In the genomic region with DNA sequence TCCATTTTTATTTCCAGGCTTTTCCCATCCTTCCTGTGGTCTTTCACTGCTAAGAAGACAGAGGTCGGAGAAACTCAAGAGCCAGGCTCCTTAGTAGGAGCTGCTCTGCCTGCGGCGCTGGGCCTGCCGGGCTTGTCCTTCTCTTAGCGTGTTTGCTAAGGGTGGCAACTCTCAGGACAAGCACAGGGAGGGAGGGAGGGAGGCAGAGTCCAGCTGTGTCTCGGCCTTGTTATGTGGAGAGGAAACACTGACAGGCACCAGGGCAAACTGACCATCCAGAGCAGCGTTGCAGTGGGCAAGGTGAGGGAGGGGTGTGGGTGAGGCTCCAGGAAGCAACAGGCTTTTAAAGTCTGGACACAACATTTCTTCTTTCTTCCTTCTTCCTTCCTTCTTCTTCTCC, we compare ENCODE assay signal across 24 mouse cellular contexts. TPM values are rescaled to one million over a fixed set of nuclear protein-coding genes. Genes with fewer than 3 reads are reported as not detected.
A peak's percentile ranks its signal among the peaks of the same experiment; 100 is the strongest.
DNase-seq lines count a peak whose midpoint lies in the region; ATAC-seq and TF ChIP-seq lines count a peak whose summit lies in the region.
"Had no signal": no experiment of that assay in that cellular context is flagged by ENCODE, and none has a peak within 500 bp of the region (broad histone marks: within the 10 kb centered on the region; RNA-seq: fewer than 3 reads in every experiment).

No protein-coding gene starts in this region.

- peaks cover 8% of the 10 kb centered on the region; the same call in 1 of the 2 replicates for H3K4me1 ChIP-seq in intestine, embryonic 16.5 days (ENCODE audit: control insufficient read depth, insufficient read depth, low read length)
- H3K4me1 ChIP-seq in intestine, embryonic 15.5 days (replicated peaks) = peaks cover 5% of the 10 kb centered on the region
- no peaks in the 10 kb centered on the region for H3K4me1 ChIP-seq in stomach, embryonic 15.5 days
- no peaks in the 10 kb centered on the region for H3K4me1 ChIP-seq in stomach, postnatal 0 days (replicated peaks; ENCODE audit: control insufficient read depth, insufficient read depth)
- H3K4me1 ChIP-seq: embryonic facial prominence, embryonic 10.5 days; embryonic facial prominence, embryonic 12.5 days; forebrain, embryonic 13.5 days had no signal

- H3K9me3 ChIP-seq in intestine, embryonic 16.5 days (ENCODE audit: control insufficient read depth, low read length) = no peaks in the 10 kb centered on the region
- no peaks in the 10 kb centered on the region for H3K9me3 ChIP-seq in intestine, embryonic 15.5 days
- no peaks in the 10 kb centered on the region for H3K9me3 ChIP-seq in stomach, embryonic 15.5 days
- no peaks in the 10 kb centered on the region for H3K9me3 ChIP-seq in stomach, postnatal 0 days (ENCODE audit: control insufficient read depth, low read length)
- H3K9me3 ChIP-seq: embryonic facial prominence, embryonic 10.5 days; embryonic facial prominence, embryonic 12.5 days; forebrain, embryonic 13.5 days had no signal

- peak; percentile 45; the same call in 1 of the 2 replicates for ATAC-seq in intestine, embryonic 16.5 days
- ATAC-seq in intestine, embryonic 15.5 days = no peak; the same call in 1 of the 2 replicates
- ATAC-seq in stomach, embryonic 15.5 days (ENCODE audit: insufficient read depth, low FRiP score, low read depth) = peak; percentile 69; the same call in 1 of the 2 replicates
- ATAC-seq in stomach, postnatal 0 days (ENCODE audit: low FRiP score, low TSS enrichment) = peak; percentile 88
- ATAC-seq in megakaryocyte progenitor cell, adult 5-6 weeks (replicated peaks; ENCODE audit: poor library complexity) = no peak
- ATAC-seq: activated CD4-positive, CD25-positive, alpha-beta regulatory T cell, adult 4 months; CD4-positive, CD25-positive, alpha-beta regulatory T cell, adult 4 months; forebrain, embryonic 13.5 days; Patski had no signal

- DNase-seq in large intestine, adult 2 months (ENCODE audit: low read depth, low spot score) = peak; percentile 55
- DNase-seq in stomach, postnatal 0 days (ENCODE audit: low spot score) = peak; percentile 83
- DNase-seq in frontal cortex, postnatal 36 days (ENCODE audit: low spot score in 2 of 2) = no peak
- no peak for DNase-seq in thymus, postnatal 0 days (ENCODE audit: low spot score)
- DNase-seq: adrenal gland, adult 8-10 months; adrenal gland, postnatal 14 days; adrenal gland, postnatal 36 days; B cell, adult 2 months; cerebellum, adult 11-12 months; cerebellum, adult 2 months; cerebellum, adult 9-10 months; cerebellum, postnatal 10 days; cerebellum, postnatal 25 days had no signal

- no peak overlapping the region for H3K4me2 ChIP-seq in intestine, embryonic 16.5 days (ENCODE audit: low read depth, low read length)
- no peak overlapping the region for H3K4me2 ChIP-seq in intestine, embryonic 15.5 days (replicated peaks)
- H3K4me2 ChIP-seq in stomach, embryonic 15.5 days = no peak overlapping the region
- no peak overlapping the region for H3K4me2 ChIP-seq in stomach, postnatal 0 days (replicated peaks; ENCODE audit: low read depth)
- H3K4me2 ChIP-seq: embryonic facial prominence, embryonic 12.5 days; forebrain, embryonic 13.5 days had no signal

- TF ChIP-seq CTCF in stomach, postnatal 0 days (IDR thresholded peaks at IDR 0.05; ENCODE audit: low read depth) = no peak

- no peak overlapping the region for H3K9ac ChIP-seq in intestine, embryonic 16.5 days (ENCODE audit: low read depth, low read length)
- no peak overlapping the region for H3K9ac ChIP-seq in intestine, embryonic 15.5 days
- no peak overlapping the region for H3K9ac ChIP-seq in stomach, embryonic 15.5 days
- H3K9ac ChIP-seq in stomach, postnatal 0 days (ENCODE audit: low read length) = no peak overlapping the region
- H3K9ac ChIP-seq: embryonic facial prominence, embryonic 12.5 days; forebrain, embryonic 13.5 days had no signal

- H3K27me3 ChIP-seq in intestine, embryonic 16.5 days (replicated peaks; ENCODE audit: control insufficient read depth, insufficient read depth, low read length) = no peaks in the 10 kb centered on the region
- H3K27me3 ChIP-seq in intestine, embryonic 15.5 days (replicated peaks) = no peaks in the 10 kb centered on the region
- H3K27me3 ChIP-seq in stomach, embryonic 15.5 days (replicated peaks) = no peaks in the 10 kb centered on the region
- no peaks in the 10 kb centered on the region for H3K27me3 ChIP-seq in stomach, postnatal 0 days (ENCODE audit: control insufficient read depth, insufficient read depth, low read length)
- H3K27me3 ChIP-seq: CH12.LX; embryonic facial prominence, embryonic 12.5 days; forebrain, embryonic 13.5 days; Patski had no signal

- H3K27ac ChIP-seq in intestine, embryonic 16.5 days (ENCODE audit: low read length) = no peak overlapping the region
- H3K27ac ChIP-seq in intestine, embryonic 15.5 days = no peak overlapping the region
- no peak overlapping the region for H3K27ac ChIP-seq in stomach, embryonic 15.5 days
- no peak overlapping the region for H3K27ac ChIP-seq in stomach, postnatal 0 days (replicated peaks)
- H3K27ac ChIP-seq: embryonic facial prominence, embryonic 10.5 days; embryonic facial prominence, embryonic 12.5 days; forebrain, embryonic 13.5 days had no signal

- no peak for TF ChIP-seq EP300 in stomach, postnatal 0 days (optimal IDR thresholded peaks at IDR 0.05)

- H3K4me3 ChIP-seq in intestine, embryonic 16.5 days (ENCODE audit: low read length) = no peak overlapping the region
- H3K4me3 ChIP-seq in intestine, embryonic 15.5 days (replicated peaks) = no peak overlapping the region
- H3K4me3 ChIP-seq in stomach, embryonic 15.5 days (replicated peaks) = no peak overlapping the region
- no peak overlapping the region for H3K4me3 ChIP-seq in stomach, postnatal 0 days (ENCODE audit: low read depth, low read length)
- H3K4me3 ChIP-seq: embryonic facial prominence, embryonic 10.5 days; embryonic facial prominence, embryonic 12.5 days; forebrain, embryonic 13.5 days had no signal

- 48% methylated on average over 7 of the region's 7 CpGs for WGBS in intestine, embryonic 16.5 days
- WGBS in intestine, embryonic 15.5 days = 53% methylated on average over 7 of the region's 7 CpGs
- 37% methylated on average over 7 of the region's 7 CpGs for WGBS in large intestine, adult 2 months
- WGBS in stomach, embryonic 15.5 days = 51% methylated on average over 7 of the region's 7 CpGs
- WGBS in stomach, postnatal 0 days = 47% methylated on average over 7 of the region's 7 CpGs

- H3K36me3 ChIP-seq in intestine, embryonic 16.5 days (ENCODE audit: control insufficient read depth, insufficient read depth, low read length) = peaks cover 26% of the 10 kb centered on the region
- peaks cover 55% of the 10 kb centered on the region for H3K36me3 ChIP-seq in intestine, embryonic 15.5 days
- H3K36me3 ChIP-seq in stomach, embryonic 15.5 days = peaks cover 65% of the 10 kb centered on the region
- peaks cover 51% of the 10 kb centered on the region for H3K36me3 ChIP-seq in stomach, postnatal 0 days (ENCODE audit: control insufficient read depth, insufficient read depth, low read length)

RNA-seq across cellular contexts. Expression of gene Zdhhc7, which starts 11.8 kb away (rescaled TPM):
- 40.5 and 44.7 TPM in 2 replicates for polyA plus RNA-seq in intestine, embryonic 16.5 days (2015; fragmentation: Nextera tagmentation; extraction: Ambion mirVana)
- 34.8 and 39.7 TPM in 2 replicates for polyA plus RNA-seq in intestine, embryonic 15.5 days (2015; fragmentation: Nextera tagmentation; extraction: Ambion mirVana)
- polyA plus RNA-seq in large intestine, adult 2 months (2012; rRNA removed) = 120 and 150 TPM in 2 replicates
- polyA plus RNA-seq in stomach, embryonic 15.5 days (2015; fragmentation: Nextera tagmentation; extraction: Ambion mirVana) = 32.1 and 35.3 TPM in 2 replicates
- polyA plus RNA-seq in stomach, postnatal 0 days (2015; fragmentation: Nextera tagmentation; extraction: Ambion mirVana) = 24.3 and 24.4 TPM in 2 replicates
- total RNA-seq in megakaryocyte progenitor cell, adult 5-6 weeks (2015) = 10.5 and 11.1 TPM in 2 replicates
- 19.4 and 24.7 TPM in 2 replicates for total RNA-seq in megakaryocyte progenitor cell, adult 5-6 weeks (2017)
- polyA plus RNA-seq in thymus, postnatal 0 days (2015; fragmentation: Nextera tagmentation; extraction: Ambion mirVana) = 30.6 and 35.9 TPM in 2 replicates

RNA-seq across cellular contexts. Expression of gene 6430548M08Rik, which starts 24.4 kb away (rescaled TPM):
- polyA plus RNA-seq in intestine, embryonic 16.5 days (2015; fragmentation: Nextera tagmentation; extraction: Ambion mirVana) = 4.6 and 5.1 TPM in 2 replicates
- 4.7 and 5.8 TPM in 2 replicates for polyA plus RNA-seq in intestine, embryonic 15.5 days (2015; fragmentation: Nextera tagmentation; extraction: Ambion mirVana)
- 9.7 and 10.6 TPM in 2 replicates for polyA plus RNA-seq in large intestine, adult 2 months (2012; rRNA removed)
- 6.5 and 6.7 TPM in 2 replicates for polyA plus RNA-seq in stomach, embryonic 15.5 days (2015; fragmentation: Nextera tagmentation; extraction: Ambion mirVana)
- 13.2 and 13.8 TPM in 2 replicates for polyA plus RNA-seq in stomach, postnatal 0 days (2015; fragmentation: Nextera tagmentation; extraction: Ambion mirVana)
- 1.8 and 3.5 TPM in 2 replicates for total RNA-seq in megakaryocyte progenitor cell, adult 5-6 weeks (2015)
- 4.5 and 4.6 TPM in 2 replicates for total RNA-seq in megakaryocyte progenitor cell, adult 5-6 weeks (2017)
- polyA plus RNA-seq in thymus, postnatal 0 days (2015; fragmentation: Nextera tagmentation; extraction: Ambion mirVana) = 2.0 and 2.3 TPM in 2 replicates
- polyA plus RNA-seq: activated CD4-positive, CD25-positive, alpha-beta regulatory T cell, adult 4 months had no signal

Comparison
In these comparisons a context has a peak if more than half of its experiments do, and no peak if none do; other contexts are left out.
1. ATAC-seq: peak in intestine, embryonic 16.5 days (single experiment), stomach, embryonic 15.5 days (single experiment) and stomach, postnatal 0 days (single experiment); none in intestine, embryonic 15.5 days (single experiment) and megakaryocyte progenitor cell, adult 5-6 weeks (single experiment).
2. DNase-seq: peak in large intestine, adult 2 months (single experiment) and stomach, postnatal 0 days (single experiment); none in frontal cortex, postnatal 36 days (0 of 2) and thymus, postnatal 0 days (single experiment).